19 mouse cellular contexts compared by ENCODE assay signal in the genomic region with DNA sequence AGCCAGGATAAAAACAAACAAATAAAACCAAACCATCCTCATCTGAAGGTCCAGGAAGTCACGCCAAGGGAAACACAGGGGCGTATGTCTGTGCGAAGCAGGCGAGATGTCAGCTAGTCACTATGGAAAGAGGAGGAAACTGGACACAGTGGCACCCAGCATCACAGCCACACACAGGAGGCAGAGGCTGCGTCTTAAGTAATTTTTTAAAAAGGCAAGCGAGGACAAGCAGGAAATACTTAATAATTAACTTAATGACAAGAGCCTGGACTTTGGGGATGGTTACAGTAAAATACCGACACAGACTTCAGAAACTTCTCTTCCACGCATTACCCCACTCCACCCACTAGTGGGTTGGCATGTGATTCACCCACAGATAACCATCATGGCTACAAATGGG. TPM values are rescaled to one million over a fixed set of nuclear protein-coding genes. Genes with fewer than 3 reads are reported as not detected.
DNase-seq lines count a peak whose midpoint lies in the region; ATAC-seq and TF ChIP-seq lines count a peak whose summit lies in the region.
"Had no signal": no experiment of that assay in that cellular context is flagged by ENCODE, and none has a peak within 500 bp of the region (broad histone marks: within the 10 kb centered on the region; RNA-seq: fewer than 3 reads in every experiment).

No protein-coding gene starts in this region.

- no peak overlapping the region for H3K9ac ChIP-seq in liver, adult 2 months (ENCODE audit: low read depth, low read length)
- H3K9ac ChIP-seq in liver, embryonic 11.5 days (ENCODE audit: low read depth, low read length) = no peak overlapping the region
- no peak overlapping the region for H3K9ac ChIP-seq in kidney, postnatal 0 days (ENCODE audit: low read depth, low read length)
- H3K9ac ChIP-seq in forebrain, postnatal 0 days = no peak overlapping the region
- H3K9ac ChIP-seq: forebrain, embryonic 13.5 days; heart, embryonic 12.5 days; hindbrain, embryonic 14.5 days had no signal

- no peaks in the 10 kb centered on the region for H3K27me3 ChIP-seq in liver, adult 2 months (ENCODE audit: control insufficient read depth, insufficient read depth, low read length)
- H3K27me3 ChIP-seq in liver, embryonic 11.5 days (replicated peaks; ENCODE audit: control insufficient read depth, insufficient read depth, low read length) = no peaks in the 10 kb centered on the region
- H3K27me3 ChIP-seq in kidney, postnatal 0 days (ENCODE audit: insufficient read depth, low read length) = no peaks in the 10 kb centered on the region
- peaks cover 4% of the 10 kb centered on the region; the same call in 1 of the 2 replicates for H3K27me3 ChIP-seq in heart, embryonic 10.5 days (ENCODE audit: insufficient read depth, poor library complexity, severe bottlenecking)
- H3K27me3 ChIP-seq in forebrain, postnatal 0 days (ENCODE audit: insufficient read depth, low read length) = no peaks in the 10 kb centered on the region
- H3K27me3 ChIP-seq: CH12.LX; forebrain, embryonic 13.5 days; heart, embryonic 12.5 days had no signal

- no peak for TF ChIP-seq POLR2A in liver, adult 2 months (IDR thresholded peaks at IDR 0.05; ENCODE audit: extremely low read depth, insufficient read depth, low read length)

- no peaks in the 10 kb centered on the region for H3K9me3 ChIP-seq in liver, embryonic 11.5 days (ENCODE audit: control insufficient read depth, low read length)
- H3K9me3 ChIP-seq in kidney, postnatal 0 days (replicated peaks; ENCODE audit: low read length) = no peaks in the 10 kb centered on the region
- H3K9me3 ChIP-seq in heart, embryonic 10.5 days = no peaks in the 10 kb centered on the region
- no peaks in the 10 kb centered on the region for H3K9me3 ChIP-seq in forebrain, postnatal 0 days (ENCODE audit: low read length)
- H3K9me3 ChIP-seq: embryonic facial prominence, embryonic 10.5 days; forebrain, embryonic 13.5 days; heart, embryonic 12.5 days; hindbrain, embryonic 10.5 days had no signal

- no peaks in the 10 kb centered on the region for H3K36me3 ChIP-seq in liver, adult 2 months (ENCODE audit: control insufficient read depth, insufficient read depth, low read length)
- H3K36me3 ChIP-seq in liver, embryonic 11.5 days (ENCODE audit: control insufficient read depth, insufficient read depth, low read length) = no peaks in the 10 kb centered on the region
- H3K36me3 ChIP-seq in kidney, postnatal 0 days (ENCODE audit: insufficient read depth, low read length) = no peaks in the 10 kb centered on the region
- no peaks in the 10 kb centered on the region for H3K36me3 ChIP-seq in heart, embryonic 10.5 days
- H3K36me3 ChIP-seq in forebrain, postnatal 0 days (ENCODE audit: insufficient read depth) = no peaks in the 10 kb centered on the region
- H3K36me3 ChIP-seq: embryonic facial prominence, embryonic 10.5 days; heart, embryonic 12.5 days; hindbrain, embryonic 10.5 days had no signal

- H3K27ac ChIP-seq in liver, adult 2 months (replicated peaks; ENCODE audit: insufficient read depth, low read depth, low read length) = no peak overlapping the region
- H3K27ac ChIP-seq in liver, embryonic 11.5 days (ENCODE audit: low read depth, low read length) = no peak overlapping the region
- 0 out of 2 replicates have a peak overlapping the region, but pooled peaks have one; percentile 64 for H3K27ac ChIP-seq in kidney, postnatal 0 days
- no peak overlapping the region for H3K27ac ChIP-seq in heart, embryonic 10.5 days
- H3K27ac ChIP-seq in forebrain, postnatal 0 days (ENCODE audit: low read depth, low read length) = no peak overlapping the region
- H3K27ac ChIP-seq: embryonic facial prominence, embryonic 10.5 days; forebrain, embryonic 13.5 days; hindbrain, embryonic 10.5 days; hindbrain, embryonic 14.5 days had no signal

- no peaks in the 10 kb centered on the region for H3K79me2 ChIP-seq in liver, adult 2 months (ENCODE audit: control insufficient read depth, insufficient read depth, low read length)

- H3K4me3 ChIP-seq in liver, adult 2 months (ENCODE audit: insufficient read depth, low read depth, low read length) = no peak overlapping the region
- no peak overlapping the region for H3K4me3 ChIP-seq in liver, embryonic 11.5 days (ENCODE audit: low read depth, low read length)
- H3K4me3 ChIP-seq in kidney, postnatal 0 days (replicated peaks; ENCODE audit: low read depth, low read length) = no peak overlapping the region
- no peak overlapping the region for H3K4me3 ChIP-seq in heart, embryonic 10.5 days
- no peak overlapping the region for H3K4me3 ChIP-seq in forebrain, postnatal 0 days (ENCODE audit: low read depth, low read length)
- H3K4me3 ChIP-seq: embryonic facial prominence, embryonic 10.5 days; forebrain, embryonic 13.5 days; heart, embryonic 12.5 days; hindbrain, embryonic 10.5 days had no signal

- DNase-seq in liver, adult 2 months (ENCODE audit: extremely low read depth, low read depth, low spot score) = peak; percentile 39
- DNase-seq in liver, embryonic 11.5 days (ENCODE audit: low spot score) = no peak
- DNase-seq in kidney, adult 9 months = peak; percentile 66
- no peak for DNase-seq in kidney, postnatal 0 days (ENCODE audit: low spot score)
- no peak for DNase-seq in heart, embryonic 10.5 days (ENCODE audit: low spot score)
- no peak for DNase-seq in forebrain, postnatal 0 days
- no peak for DNase-seq in left cerebral cortex, postnatal 14 days (ENCODE audit: low spot score in 2 of 2)
- DNase-seq: adrenal gland, adult 2 months; adrenal gland, postnatal 36 days; gastrocnemius, postnatal 36 days; heart, adult 11 months had no signal

- no peak overlapping the region for H3K4me2 ChIP-seq in liver, embryonic 11.5 days
- H3K4me2 ChIP-seq in kidney, postnatal 0 days (ENCODE audit: low read length) = no peak overlapping the region
- no peak overlapping the region for H3K4me2 ChIP-seq in forebrain, postnatal 0 days (ENCODE audit: low read depth)
- H3K4me2 ChIP-seq: forebrain, embryonic 13.5 days; heart, embryonic 12.5 days; hindbrain, embryonic 14.5 days had no signal

- no peak for TF ChIP-seq CTCF in liver, adult 2 months (IDR thresholded peaks at IDR 0.05; ENCODE audit: low read depth, low read length)
- TF ChIP-seq CTCF in kidney, postnatal 0 days (IDR thresholded peaks at IDR 0.05; ENCODE audit: low read depth) = no peak
- TF ChIP-seq CTCF in forebrain, postnatal 0 days (IDR thresholded peaks at IDR 0.05; ENCODE audit: low read depth) = no peak

- H3K4me1 ChIP-seq in liver, adult 2 months (ENCODE audit: control insufficient read depth, insufficient read depth, low read length) = peaks cover 7% of the 10 kb centered on the region
- no peaks in the 10 kb centered on the region for H3K4me1 ChIP-seq in liver, embryonic 11.5 days (replicated peaks; ENCODE audit: control insufficient read depth, insufficient read depth, low read length)
- H3K4me1 ChIP-seq in kidney, postnatal 0 days (replicated peaks; ENCODE audit: insufficient read depth, low read length) = peaks cover 4% of the 10 kb centered on the region; the same call in 1 of the 2 replicates
- H3K4me1 ChIP-seq in heart, embryonic 10.5 days = peaks cover 8% of the 10 kb centered on the region
- no peaks in the 10 kb centered on the region for H3K4me1 ChIP-seq in forebrain, postnatal 0 days (ENCODE audit: insufficient read depth)
- H3K4me1 ChIP-seq: embryonic facial prominence, embryonic 10.5 days; forebrain, embryonic 13.5 days; heart, embryonic 12.5 days; hindbrain, embryonic 10.5 days had no signal

- ATAC-seq in liver, embryonic 11.5 days (replicated peaks; ENCODE audit: low FRiP score) = no peak
- no peak for ATAC-seq in kidney, postnatal 0 days (replicated peaks; ENCODE audit: low FRiP score, low read depth)
- no peak for ATAC-seq in forebrain, postnatal 0 days
- ATAC-seq: forebrain, embryonic 13.5 days had no signal

- WGBS in liver, adult 2 months = 38% methylated on average over 8 of the region's 8 CpGs
- 78% methylated on average over 8 of the region's 8 CpGs for whole genome bisulfite sequencing in liver, embryonic 11.5 days
- WGBS in kidney, postnatal 0 days = 43% methylated on average over 8 of the region's 8 CpGs
- WGBS in heart, embryonic 10.5 days = 79% methylated on average over 8 of the region's 8 CpGs
- WGBS in forebrain, postnatal 0 days = 84% methylated on average over 8 of the region's 8 CpGs

- intact Hi-C loops in left cerebral cortex, postnatal 14 days (cut with DNase I) = no loop called here

RNA-seq across cellular contexts. Expression of a gene that starts 51.6 kb away (rescaled TPM):
- total RNA-seq in liver, adult 2 months (2014; rRNA removed) = not detected in 2 replicates
- not detected in 2 replicates for polyA plus RNA-seq in liver, adult 2 months (2012; rRNA removed)
- not detected in 2 replicates for polyA plus RNA-seq in liver, embryonic 11.5 days (2014; fragmentation: Nextera tagmentation; extraction: Ambion mirVana)
- polyA plus RNA-seq in kidney, postnatal 0 days (2015; fragmentation: Nextera tagmentation; extraction: Ambion mirVana) = 0.32 and 1.1 TPM in 2 replicates
- polyA plus RNA-seq in heart, embryonic 10.5 days (2016; fragmentation: Nextera tagmentation; extraction: Ambion mirVana) = 0.27 TPM in 1 of 2 replicates, not detected in the other
- not detected in 2 replicates for total RNA-seq in forebrain, postnatal 0 days (2014; rRNA removed)
- polyA plus RNA-seq in forebrain, postnatal 0 days (2015; fragmentation: Nextera tagmentation; extraction: Ambion mirVana) = 0.18 TPM in 1 of 2 replicates, not detected in the other
- total RNA-seq in left cerebral cortex, postnatal 14 days (2021) = not detected
- total RNA-seq: CH12.LX; gastrocnemius, adult 8-10 months; gastrocnemius, postnatal 36 days; heart, postnatal 25 days had no signal
- polyA plus RNA-seq: hindbrain, embryonic 10.5 days; hindbrain, embryonic 14.5 days had no signal

RNA-seq across cellular contexts. Expression of a gene that starts 51.8 kb away (rescaled TPM):
- 1.1 and 1.2 TPM in 2 replicates for total RNA-seq in liver, adult 2 months (2014; rRNA removed)
- 1.2 and 1.5 TPM in 2 replicates for polyA plus RNA-seq in liver, adult 2 months (2012; rRNA removed)
- 0.08 and 0.25 TPM in 2 replicates for polyA plus RNA-seq in liver, embryonic 11.5 days (2014; fragmentation: Nextera tagmentation; extraction: Ambion mirVana)
- 2.1 and 2.5 TPM in 2 replicates for polyA plus RNA-seq in kidney, postnatal 0 days (2015; fragmentation: Nextera tagmentation; extraction: Ambion mirVana)
- polyA plus RNA-seq in heart, embryonic 10.5 days (2016; fragmentation: Nextera tagmentation; extraction: Ambion mirVana) = 0.40 and 0.79 TPM in 2 replicates
- 0.69 and 1.2 TPM in 2 replicates for total RNA-seq in forebrain, postnatal 0 days (2014; rRNA removed)
- 0.05 and 0.16 TPM in 2 replicates for polyA plus RNA-seq in forebrain, postnatal 0 days (2015; fragmentation: Nextera tagmentation; extraction: Ambion mirVana)
- total RNA-seq in left cerebral cortex, postnatal 14 days (2021) = under 1 TPM; 0.40 TPM
- polyA plus RNA-seq: forebrain, embryonic 13.5 days had no signal

Comparison
In these comparisons a context has a peak if more than half of its experiments do, and no peak if none do; other contexts are left out.
1. DNase-seq: peak in liver, adult 2 months (single experiment) and kidney, adult 9 months (single experiment); none in liver, embryonic 11.5 days (single experiment), kidney, postnatal 0 days (single experiment), heart, embryonic 10.5 days (single experiment), forebrain, postnatal 0 days (single experiment) and left cerebral cortex, postnatal 14 days (0 of 2).